Mouse (Mus musculus): ENCODE measurements around the gene Snrnp200.

- TF ChIP-seq CTCF (IDR thresholded peaks at IDR 0.05), result no peak
- TF ChIP-seq EP300 (IDR thresholded peaks at IDR 0.05), result no peak
Measured at GRCm38 (mm10) chr2:127208452-127208769, 225 bp downstream of the Snrnp200 start.
